Mouse (Mus musculus) ES-E14 (cell line): ENCODE data around the gene 1110002E22Rik.

Source experiments
- CHD2 ChIP-seq: IDR thresholded peaks from 2 replicates; pipeline ENCODE4 v1.6.1; 2014; ENCODE audit warnings: mild to moderate bottlenecking, low read depth, low read length, inconsistent platforms
- HCFC1 ChIP-seq: IDR thresholded peaks from 2 replicates; pipeline ENCODE4 v1.6.1; 2012; ENCODE audit warnings: low read length, inconsistent platforms, borderline replicate concordance; ENCODE audit not compliant: insufficient read depth
- MAFK ChIP-seq: IDR thresholded peaks from 2 replicates; pipeline ENCODE4 v1.6.1; 2014; ENCODE audit warnings: mild to moderate bottlenecking, low read depth, low read length, inconsistent platforms; ENCODE audit not compliant: insufficient read depth
- ZC3H11A ChIP-seq: IDR thresholded peaks from 2 replicates; pipeline ENCODE4 v1.6.1; 2012; ENCODE audit warnings: low read depth, mild to moderate bottlenecking, inconsistent platforms, low read length, borderline replicate concordance
- ZNF384 ChIP-seq: IDR thresholded peaks from 2 replicates; pipeline ENCODE4 v1.6.1; 2012; ENCODE audit warnings: low read depth, low read length, inconsistent platforms

- TF ChIP-seq HCFC1 = no peak
- TF ChIP-seq MAFK = no peak
- TF ChIP-seq ZC3H11A = no peak
- no peak for TF ChIP-seq ZNF384
- no peak for TF ChIP-seq CHD2
These were observed 6.2 kb downstream of the 1110002E22Rik start for GRCm38 (mm10) chr3:138071004-138071403.
